Mouse (Mus musculus): ENCODE results near the gene Trp53. TPM values are rescaled to one million over a fixed set of nuclear protein-coding genes. Genes with fewer than 3 reads are reported as not detected.

The Trp53 gene
- polyA plus RNA-seq, 1 experiment from 2014 or later, result 120 TPM

- Histone ChIP-seq H3K4me3 (no peak overlapping the region), H3K9ac (no peak overlapping the region), H3K4me1 (peaks cover 21% of the 10 kb centered on the region), H3K36me3 (peaks cover 49% of the 10 kb centered on the region), H3K9me3 (no peaks in the 10 kb centered on the region), H3K4me2 (replicated peaks) (no peak overlapping the region), H3K27me3 (replicated peaks) (no peaks in the 10 kb centered on the region), H3K27ac (no peak overlapping the region)
- ATAC-seq (ENCODE audit: low FRiP score, low read depth), result no peak
- WGBS, result 83% methylated on average over 8 of the region's 8 CpGs
Measured at GRCm38 (mm10) chr11:69565131-69565530, 15.0 kb upstream of the Trp53 start.

GRCm38 (mm10) chr11:69575220-69575619 is 4.9 kb upstream of the Trp53 start:
- peaks cover 26% of the 10 kb centered on the region for H3K4me1 ChIP-seq
- no peaks in the 10 kb centered on the region for H3K9me3 ChIP-seq
- no peak overlapping the region for H3K9ac ChIP-seq
- H3K4me3 ChIP-seq, result no peak overlapping the region
- H3K36me3 ChIP-seq, result peaks cover 27% of the 10 kb centered on the region
- no peak for ATAC-seq (ENCODE audit: low FRiP score, low read depth)
- no peaks in the 10 kb centered on the region for H3K27me3 ChIP-seq (replicated peaks)
- H3K4me2 ChIP-seq (replicated peaks), result no peak overlapping the region
- no peak overlapping the region for H3K27ac ChIP-seq
- 71% methylated on average over 3 of the region's 3 CpGs for WGBS

GRCm38 (mm10) chr11:69576307-69576706 is 3.9 kb upstream of the Trp53 start:
- H3K27ac ChIP-seq, result no peak overlapping the region
- 77% methylated on average over 5 of the region's 5 CpGs for WGBS
- H3K9ac ChIP-seq, result no peak overlapping the region
- no peak for ATAC-seq (ENCODE audit: low FRiP score, low read depth)
- no peak overlapping the region for H3K4me2 ChIP-seq (replicated peaks)
- H3K27me3 ChIP-seq (replicated peaks), result no peaks in the 10 kb centered on the region
- H3K4me3 ChIP-seq, result no peak overlapping the region
- peaks cover 26% of the 10 kb centered on the region for H3K4me1 ChIP-seq
- peaks cover 16% of the 10 kb centered on the region for H3K36me3 ChIP-seq
- H3K9me3 ChIP-seq, result no peaks in the 10 kb centered on the region

- peak overlapping the region; percentile 83 for H3K4me2 ChIP-seq (replicated peaks)
- H3K9ac ChIP-seq, result peak overlapping the region; percentile 72
- peaks cover 10% of the 10 kb centered on the region for H3K36me3 ChIP-seq
- peak overlapping the region; percentile 68 for H3K4me3 ChIP-seq
- no peak for ATAC-seq (ENCODE audit: low FRiP score, low read depth)
- peaks cover 34% of the 10 kb centered on the region for H3K4me1 ChIP-seq
- H3K27me3 ChIP-seq (replicated peaks), result no peaks in the 10 kb centered on the region
- H3K9me3 ChIP-seq, result no peaks in the 10 kb centered on the region
- WGBS, result 14% methylated on average over 15 of the region's 15 CpGs
- H3K27ac ChIP-seq, result no peak overlapping the region
Measured at GRCm38 (mm10) chr11:69578301-69578700, 1.9 kb upstream of the Trp53 start.

- peaks cover 34% of the 10 kb centered on the region for H3K4me1 ChIP-seq
- peak overlapping the region; percentile 74 for H3K4me3 ChIP-seq
- no peaks in the 10 kb centered on the region for H3K27me3 ChIP-seq (replicated peaks)
- peaks cover 7% of the 10 kb centered on the region; the same call in 1 of the 2 replicates for H3K36me3 ChIP-seq
- 3% methylated on average over 39 of the region's 39 CpGs for WGBS
- H3K27ac ChIP-seq, result peak overlapping the region; percentile 71
- peak overlapping the region; percentile 83 for H3K4me2 ChIP-seq (replicated peaks)
- H3K9me3 ChIP-seq, result no peaks in the 10 kb centered on the region
- H3K9ac ChIP-seq, result peak overlapping the region; percentile 75
- peak; percentile 87 for ATAC-seq (ENCODE audit: low FRiP score, low read depth)
Measured at GRCm38 (mm10) chr11:69579128-69580017, 786 bp upstream of the Trp53 start.

GRCm38 (mm10) chr11:69580572-69581146 is 500 bp downstream of the Trp53 start:
- H3K4me1 ChIP-seq, result peaks cover 34% of the 10 kb centered on the region
- H3K4me3 ChIP-seq, result peak overlapping the region; percentile 74
- H3K27ac ChIP-seq, result peak overlapping the region; percentile 71
- H3K27me3 ChIP-seq (replicated peaks), result no peaks in the 10 kb centered on the region
- under 1% methylated on average over 25 of the region's 25 CpGs for WGBS
- H3K9ac ChIP-seq, result peak overlapping the region; percentile 75
- no peaks in the 10 kb centered on the region for H3K9me3 ChIP-seq
- H3K36me3 ChIP-seq, result no peaks in the 10 kb centered on the region
- peak; percentile 25; the same call in 1 of the 2 replicates for ATAC-seq (ENCODE audit: low FRiP score, low read depth)
- H3K4me2 ChIP-seq (replicated peaks), result peak overlapping the region; percentile 83

- Histone ChIP-seq H3K4me3 (peak overlapping the region; percentile 74), H3K9me3 (no peaks in the 10 kb centered on the region), H3K36me3 (no peaks in the 10 kb centered on the region; the same call in 1 of the 2 replicates), H3K27ac (peak overlapping the region; percentile 71), H3K27me3 (replicated peaks) (no peaks in the 10 kb centered on the region), H3K4me1 (peaks cover 30% of the 10 kb centered on the region), H3K4me2 (replicated peaks) (peak overlapping the region; percentile 83), H3K9ac (peak overlapping the region; percentile 75)
- WGBS, result under 1% methylated on average over 36 of the region's 36 CpGs
- ATAC-seq (ENCODE audit: low FRiP score, low read depth), result peak; percentile 75
Measured at GRCm38 (mm10) chr11:69581147-69581688, 1.1 kb downstream of the Trp53 start.

- 0% methylated on average over 8 of the region's 8 CpGs for whole genome bisulfite sequencing
Measured at GRCm38 (mm10) chr11:69581814-69582213, 1.7 kb downstream of the Trp53 start.

GRCm38 (mm10) chr11:69582230-69582805 is 2.2 kb downstream of the Trp53 start:
- no peak for ATAC-seq (ENCODE audit: low FRiP score, low read depth)
- Histone ChIP-seq H3K27me3 (replicated peaks) (no peaks in the 10 kb centered on the region), H3K36me3 (peaks cover 9% of the 10 kb centered on the region), H3K4me1 (peaks cover 21% of the 10 kb centered on the region), H3K4me2 (replicated peaks) (peak overlapping the region; percentile 83), H3K27ac (no peak overlapping the region), H3K9ac (0 out of 2 replicates have a peak overlapping the region, but pooled peaks have one; percentile 75), H3K4me3 (no peak overlapping the region), H3K9me3 (no peaks in the 10 kb centered on the region)
- 63% methylated on average over 9 of the region's 9 CpGs for WGBS

More at GRCm38 (mm10) chr11:69581814-69582213, 1.7 kb downstream of the Trp53 start:
- 0 out of 2 replicates have a peak overlapping the region, but pooled peaks have one; percentile 28 for H3K27ac ChIP-seq
- H3K4me1 ChIP-seq, result peaks cover 26% of the 10 kb centered on the region
- peaks cover 4% of the 10 kb centered on the region for H3K36me3 ChIP-seq
- peak overlapping the region; percentile 74 for H3K4me3 ChIP-seq
- peak overlapping the region; percentile 75 for H3K9ac ChIP-seq
- no peaks in the 10 kb centered on the region for H3K27me3 ChIP-seq (replicated peaks)
- no peak for ATAC-seq (ENCODE audit: low FRiP score, low read depth)
- no peaks in the 10 kb centered on the region for H3K9me3 ChIP-seq
- H3K4me2 ChIP-seq (replicated peaks), result peak overlapping the region; percentile 83

- peaks cover 7% of the 10 kb centered on the region for H3K4me1 ChIP-seq
- H3K27ac ChIP-seq, result no peak overlapping the region
- no peak overlapping the region for H3K4me2 ChIP-seq (replicated peaks)
- no peak for ATAC-seq (ENCODE audit: low FRiP score, low read depth)
- no peak overlapping the region for H3K9ac ChIP-seq
- peaks cover 26% of the 10 kb centered on the region for H3K36me3 ChIP-seq
- no peaks in the 10 kb centered on the region for H3K9me3 ChIP-seq
- no peaks in the 10 kb centered on the region for H3K27me3 ChIP-seq (replicated peaks)
- no peak overlapping the region for H3K4me3 ChIP-seq
- 85% methylated on average over 7 of the region's 7 CpGs for WGBS
Measured at GRCm38 (mm10) chr11:69584008-69584407, 3.8 kb downstream of the Trp53 start.

GRCm38 (mm10) chr11:69584937-69585336 is 4.8 kb downstream of the Trp53 start:
- no peak overlapping the region for H3K4me2 ChIP-seq (replicated peaks)
- WGBS, result 97% methylated on average over 13 of the region's 13 CpGs
- H3K4me1 ChIP-seq, result peaks cover 7% of the 10 kb centered on the region
- no peak overlapping the region for H3K9ac ChIP-seq
- no peaks in the 10 kb centered on the region for H3K9me3 ChIP-seq
- no peak overlapping the region for H3K4me3 ChIP-seq
- H3K27ac ChIP-seq, result no peak overlapping the region
- ATAC-seq (ENCODE audit: low FRiP score, low read depth), result no peak
- H3K27me3 ChIP-seq (replicated peaks), result no peaks in the 10 kb centered on the region
- peaks cover 35% of the 10 kb centered on the region for H3K36me3 ChIP-seq
